Mouse (Mus musculus) cerebellum, postnatal 10 days (tissue): ENCODE measurements around the gene Nck1.

ENCODE experiments used
- DNase-seq, 2 experiments: peaks; one replicate each; pipeline ENCODE4 v3.0.0; 2021; ENCODE audit warnings: mixed read lengths in 2 of 2

Nck1 gene

DNA sequence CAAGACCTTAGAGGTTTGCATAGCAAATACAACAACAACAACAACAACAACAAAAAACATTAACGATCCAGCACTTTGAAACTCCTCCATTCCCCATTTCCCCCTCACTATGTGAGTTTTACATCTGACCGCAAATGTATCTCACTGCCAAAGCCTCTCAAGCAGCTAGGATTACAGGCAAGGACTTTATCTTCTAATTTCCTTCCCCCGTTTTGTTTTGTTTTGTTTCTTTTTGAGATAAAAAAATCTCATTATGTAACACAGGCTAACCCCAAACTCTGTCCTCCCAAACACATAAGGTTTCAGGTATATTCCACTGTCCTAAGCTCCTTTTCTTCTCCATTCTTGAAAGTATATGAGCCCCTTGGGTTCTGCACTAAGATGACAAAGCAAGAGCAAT is 11.2 kb downstream of the Nck1 start:
- DNase-seq = no peak

DNA sequence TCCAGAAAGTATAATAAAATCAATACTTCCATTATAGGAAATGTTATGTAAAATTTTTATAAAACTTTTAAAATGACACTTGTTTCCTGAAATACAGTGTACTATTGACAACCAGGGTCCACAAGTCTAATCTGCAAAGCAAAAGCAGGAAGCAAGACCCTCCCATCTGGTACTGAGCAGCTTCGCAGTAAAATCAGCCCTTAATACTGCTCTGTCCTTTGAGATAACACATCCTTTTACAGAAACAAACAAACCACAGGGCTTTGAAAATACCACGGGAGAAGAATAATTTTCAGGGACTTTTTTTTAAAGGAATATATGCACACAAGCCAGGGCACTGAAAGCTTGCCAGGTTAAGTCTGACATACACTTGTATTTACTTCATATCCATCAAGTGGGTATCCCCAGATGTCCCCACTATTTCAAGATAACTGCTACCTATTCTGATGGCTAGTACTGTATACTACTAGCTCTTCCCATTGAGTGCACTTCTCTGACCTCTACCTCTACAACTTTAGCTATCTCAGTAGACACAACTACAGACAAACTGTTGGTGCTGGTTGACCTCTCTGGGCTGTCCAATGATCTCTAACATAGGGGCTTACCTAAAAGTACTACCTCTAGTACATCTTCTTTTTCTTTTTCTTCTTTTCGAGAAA is 13.0 kb downstream of the Nck1 start:
- no peak for DNase-seq

DNA sequence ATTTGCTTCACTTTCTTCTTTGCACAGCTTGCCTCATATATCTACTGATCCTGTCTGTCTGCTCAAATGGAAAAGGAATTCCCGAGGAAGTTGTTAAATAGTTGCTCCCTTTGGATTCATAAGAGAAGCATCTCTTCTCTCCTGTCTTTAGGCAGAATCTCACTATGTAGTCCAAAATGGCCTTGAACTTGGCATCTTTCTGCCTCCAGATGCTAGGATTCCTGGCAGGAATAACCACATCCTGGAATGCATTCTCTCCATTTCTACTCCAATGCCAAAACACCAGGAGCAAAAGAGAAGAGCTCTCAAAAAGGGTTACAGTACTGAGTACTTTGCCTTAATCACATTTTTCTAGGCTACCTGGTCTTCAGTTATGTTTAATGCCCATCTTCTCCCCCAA is 14.6 kb downstream of the Nck1 start:
- no peak for DNase-seq

DNA sequence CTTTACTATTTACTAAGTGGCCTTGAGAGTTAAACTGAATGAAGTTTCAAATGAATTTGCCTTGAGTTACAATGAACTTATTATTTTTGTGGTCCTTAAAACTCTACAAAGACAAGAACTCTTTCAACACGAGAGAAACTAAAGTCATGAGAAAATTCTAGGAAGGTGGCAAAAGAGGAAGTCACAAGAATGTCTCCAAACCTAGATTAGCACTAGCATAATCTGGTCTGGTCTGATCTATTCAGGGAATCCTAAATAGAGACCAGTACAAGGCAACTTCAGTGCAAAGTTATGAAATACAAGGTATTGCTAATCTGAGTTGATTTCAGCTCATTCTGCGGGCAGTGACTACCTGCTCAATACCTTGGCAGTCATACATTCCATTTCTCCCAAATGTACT is 20.7 kb downstream of the Nck1 start:
- no peak for DNase-seq

DNA sequence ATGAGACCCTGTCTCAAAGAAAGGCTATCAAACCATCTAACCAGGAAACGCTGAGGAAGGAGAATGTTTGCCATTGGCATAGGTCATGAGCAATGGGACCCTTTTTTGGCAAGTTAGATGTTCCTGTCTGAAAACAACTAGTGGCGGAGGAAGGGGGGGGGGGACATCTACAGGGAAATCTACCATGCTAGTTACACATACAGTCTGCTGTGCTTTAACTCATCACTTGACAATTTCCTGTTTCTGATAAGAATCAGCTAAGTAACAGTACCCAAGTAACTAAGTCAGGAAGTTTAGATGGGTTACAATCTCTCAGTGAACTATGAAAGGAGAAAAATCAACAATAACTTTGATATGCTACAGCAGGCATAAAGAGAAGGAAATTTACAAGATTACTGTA is 23.9 kb downstream of the Nck1 start:
- DNase-seq = no peak

DNA sequence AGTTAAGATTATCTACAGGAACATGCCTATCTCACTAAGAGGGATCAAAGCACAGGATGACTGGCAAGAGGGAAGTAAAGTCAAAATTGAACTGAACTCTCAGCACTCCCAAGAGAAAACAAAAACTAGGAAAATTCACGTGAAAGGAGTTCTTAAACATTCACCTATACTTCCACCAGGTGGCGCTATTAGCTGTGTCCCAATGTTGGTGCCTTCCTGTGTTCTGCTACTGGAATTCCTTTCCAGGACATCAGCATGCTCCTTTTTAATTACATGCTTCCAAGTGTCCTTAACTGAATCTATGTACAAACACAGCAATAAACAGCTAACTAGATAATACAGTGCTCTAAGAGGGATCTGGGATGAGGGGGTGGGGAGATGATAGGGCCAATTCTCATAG is 25.3 kb downstream of the Nck1 start:
- peak; percentile 75 to 84 for DNase-seq

DNA sequence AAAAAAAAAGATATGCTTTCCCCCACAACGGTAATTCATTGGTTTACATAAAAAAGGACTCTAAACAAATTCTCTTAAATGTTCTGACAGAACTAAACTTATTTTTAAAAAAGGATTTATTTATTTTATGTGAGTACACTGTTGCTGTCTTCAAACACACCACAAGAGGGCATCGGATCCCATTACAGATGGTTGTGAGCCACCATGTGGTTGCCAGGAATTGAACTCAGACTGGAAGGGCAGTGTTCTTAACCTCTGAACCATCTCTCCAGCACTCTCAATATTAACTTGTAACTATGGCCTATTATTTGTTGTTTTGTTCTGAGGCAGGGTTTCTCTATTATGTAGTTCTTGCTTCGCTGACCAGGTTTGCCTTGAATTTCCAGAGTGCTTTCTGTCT is 25.9 kb downstream of the Nck1 start:
- DNase-seq = peak; percentile 33 to 39

DNA sequence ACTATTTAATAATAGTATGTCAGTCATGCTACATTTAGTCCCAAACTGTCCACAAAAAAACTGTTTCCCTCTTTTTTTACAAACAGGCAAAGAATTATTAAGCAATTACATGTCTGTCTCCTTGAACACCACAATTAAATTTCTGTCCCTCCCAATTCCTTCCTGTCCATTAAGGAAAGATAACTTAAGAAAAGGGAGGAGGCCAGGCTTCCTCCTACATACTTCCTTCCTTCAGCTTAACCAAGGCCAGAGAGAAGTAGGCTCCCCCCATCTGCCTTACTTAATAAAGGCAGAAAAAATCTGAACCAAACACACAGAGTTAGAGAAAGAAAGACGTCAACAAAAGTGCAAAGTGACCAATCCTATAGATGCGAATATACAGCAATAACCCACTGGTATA is 38.4 kb downstream of the Nck1 start:
- no peak for DNase-seq

DNA sequence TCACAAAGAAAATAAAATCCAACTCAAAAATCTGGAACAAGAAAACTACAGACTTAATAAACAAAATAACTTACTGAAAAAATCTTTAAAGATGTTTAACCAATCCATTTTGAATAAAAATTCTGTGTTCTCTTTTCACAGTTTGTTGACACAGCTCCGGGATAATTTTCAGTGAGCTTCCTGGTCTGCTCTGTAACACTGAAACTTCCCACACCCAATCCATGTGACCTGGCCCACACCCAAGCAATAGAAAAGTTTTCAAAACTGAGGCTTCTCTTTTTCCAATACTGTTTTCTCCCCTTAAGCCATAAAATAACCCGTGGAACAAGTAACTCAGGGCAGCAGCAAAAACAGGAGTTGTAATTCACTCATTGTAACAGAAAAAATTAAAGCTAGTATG is 39.3 kb downstream of the Nck1 start:
- no peak for DNase-seq

DNA sequence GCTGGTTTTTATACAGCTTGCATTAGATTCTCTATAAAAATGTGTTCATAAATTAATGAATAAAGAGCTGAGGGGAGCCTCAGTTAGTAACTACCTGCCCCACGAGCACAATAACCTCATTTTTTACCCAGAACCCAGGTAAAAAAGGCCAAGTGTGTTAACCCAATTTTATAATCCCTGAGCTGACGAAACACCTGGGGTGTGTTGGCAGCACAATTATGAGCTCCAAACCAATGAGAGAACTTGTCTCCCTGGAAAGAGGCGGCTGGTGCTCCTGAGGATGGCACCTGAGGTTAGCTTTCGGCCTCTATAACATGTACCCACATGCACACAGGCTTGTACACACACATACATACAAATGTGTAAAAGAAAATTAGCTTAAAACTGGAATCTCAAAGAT is 40.4 kb downstream of the Nck1 start:
- no peak for DNase-seq

DNA sequence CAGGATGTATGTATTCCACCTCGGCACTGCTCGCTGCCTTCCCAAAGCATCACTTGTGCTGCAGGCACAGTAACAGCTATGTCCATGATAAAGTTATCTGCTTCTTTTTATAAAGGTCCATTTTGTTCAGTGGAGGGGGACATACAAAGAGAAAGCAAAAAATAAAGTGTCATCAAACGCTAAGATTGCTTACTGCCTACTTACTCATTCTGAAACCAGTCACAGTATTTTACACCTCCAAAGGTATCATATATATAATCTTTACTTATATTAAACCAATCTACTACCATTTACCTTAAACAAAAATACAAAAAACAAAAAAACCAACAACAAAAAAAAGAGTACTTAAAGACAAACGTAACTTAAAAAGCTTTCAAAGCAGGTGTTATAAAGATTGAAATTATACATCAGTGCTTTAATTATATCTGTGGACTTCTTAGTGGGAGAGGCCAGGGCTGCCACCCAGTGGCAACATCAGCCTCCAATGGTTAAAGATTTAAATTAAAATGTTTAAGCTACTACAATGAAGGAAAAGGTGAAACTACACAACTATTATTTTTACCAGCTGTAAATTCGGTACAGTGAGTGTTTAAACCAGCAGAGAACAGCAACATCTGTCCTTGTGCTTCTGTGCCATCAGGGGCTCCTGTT is 52.2 kb downstream of the Nck1 start:
- DNase-seq = no peak

DNA sequence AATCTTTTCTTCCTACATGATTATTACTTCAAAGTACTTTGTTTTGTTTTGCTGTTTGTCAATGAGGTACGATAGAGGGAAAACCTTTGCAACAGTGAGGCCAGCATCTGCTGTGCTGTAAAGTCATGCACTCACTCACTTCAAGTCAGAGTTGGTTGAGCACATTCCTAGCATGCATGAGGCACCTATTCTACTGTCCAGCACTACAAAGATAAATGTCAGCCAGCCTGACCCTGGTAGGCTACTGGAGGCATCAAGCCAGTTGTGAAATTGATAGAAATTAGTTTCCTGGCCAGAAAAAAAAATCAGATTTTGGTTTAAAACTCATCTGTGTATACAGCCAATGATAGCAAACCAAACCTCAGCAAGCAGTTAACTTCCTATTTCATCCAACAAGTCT is 54.5 kb downstream of the Nck1 start:
- DNase-seq = no peak

DNA sequence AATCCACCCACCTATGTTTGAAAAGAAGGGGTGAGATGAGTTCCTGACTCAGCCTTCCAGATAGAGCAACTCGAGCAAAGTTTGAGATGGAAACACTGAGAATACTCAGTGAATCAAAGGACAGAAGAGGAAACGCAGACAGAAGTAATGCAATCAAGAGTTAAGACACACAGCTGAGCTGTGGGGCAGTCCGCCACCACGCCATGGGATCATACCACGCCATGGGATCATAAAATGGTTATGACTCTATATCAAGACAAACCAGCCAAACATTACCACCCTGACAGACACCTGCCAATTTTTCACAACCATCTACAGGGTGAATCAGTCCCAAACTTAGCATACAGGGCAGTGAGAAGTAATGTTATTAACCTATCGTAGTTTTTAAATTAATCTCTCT is 57.0 kb downstream of the Nck1 start:
- DNase-seq = no peak

DNA sequence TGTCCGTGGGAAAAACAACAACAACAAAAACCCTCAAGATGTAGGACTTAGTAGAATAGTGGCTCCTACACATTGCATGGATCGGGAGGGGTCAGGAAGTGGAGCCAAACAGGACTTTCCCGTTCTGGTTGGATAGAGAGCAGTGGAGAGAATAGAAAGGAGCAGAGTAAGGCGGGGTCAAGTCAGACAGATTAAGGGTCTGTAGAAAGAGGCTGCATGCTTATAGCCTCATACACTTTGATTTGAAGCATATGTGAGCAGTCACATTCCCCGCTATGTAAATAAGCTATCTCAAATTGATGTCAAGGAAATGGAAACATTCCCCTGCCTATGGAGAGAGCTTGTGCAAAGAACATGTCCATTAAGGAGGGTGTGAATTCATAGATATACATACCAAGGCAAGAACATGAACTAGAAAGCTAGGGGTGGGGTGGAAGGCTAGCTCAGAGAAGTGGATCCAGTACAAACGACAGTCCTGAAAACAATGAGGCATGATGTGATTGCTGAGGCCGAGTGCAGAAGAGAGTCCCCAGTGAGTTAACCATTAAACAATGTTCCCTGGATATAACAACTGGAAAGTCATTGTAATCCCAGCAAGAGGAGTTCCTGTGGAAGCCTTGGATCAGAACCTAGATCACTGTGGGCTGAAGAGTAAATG is 57.7 kb downstream of the Nck1 start:
- DNase-seq = no peak

DNA sequence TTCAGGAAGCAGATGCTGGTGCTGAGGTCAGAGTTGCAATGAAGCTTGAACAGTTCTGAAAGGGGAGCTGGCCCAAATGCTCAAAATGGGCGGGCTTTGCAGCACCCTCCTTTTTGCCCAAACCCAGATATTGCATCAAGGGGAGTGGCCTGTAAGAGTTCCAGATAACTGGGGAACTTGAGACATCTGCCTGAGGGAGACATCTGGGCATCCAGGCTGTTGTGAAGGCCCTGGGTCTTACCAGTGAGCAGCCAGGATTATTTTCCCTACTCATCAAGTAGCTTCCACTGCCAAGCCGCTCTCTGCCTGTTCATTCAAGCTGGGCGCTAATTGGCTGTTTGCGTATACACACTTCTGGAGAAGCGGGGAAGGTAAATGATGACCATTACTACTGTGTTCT is 59.5 kb downstream of the Nck1 start, which contains the start of gene Il20rb:
TSS of gene Il20rb (minus strand) at position 358 of the 400 bp plus-strand sequence.
- DNase-seq = no peak

DNA sequence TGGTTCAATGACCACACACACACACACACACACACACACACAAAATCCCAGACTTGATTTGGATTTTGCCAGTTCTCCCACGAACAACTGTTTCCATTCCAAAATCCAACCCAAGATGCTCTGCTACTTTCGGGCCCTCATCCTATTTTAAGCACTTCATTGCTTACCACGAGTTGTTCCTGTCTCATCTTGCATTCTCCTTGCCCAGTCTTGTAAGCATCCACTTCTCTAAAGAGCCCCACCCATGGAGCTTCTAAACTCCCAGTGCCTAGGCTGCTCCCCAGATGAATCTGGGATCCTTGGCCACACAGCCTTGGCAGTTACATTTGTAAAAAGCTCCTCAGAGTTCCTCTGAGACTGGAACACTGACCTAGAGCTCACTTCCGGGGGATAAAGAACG is 62.6 kb downstream of the Nck1 start:
- DNase-seq = no peak

DNA sequence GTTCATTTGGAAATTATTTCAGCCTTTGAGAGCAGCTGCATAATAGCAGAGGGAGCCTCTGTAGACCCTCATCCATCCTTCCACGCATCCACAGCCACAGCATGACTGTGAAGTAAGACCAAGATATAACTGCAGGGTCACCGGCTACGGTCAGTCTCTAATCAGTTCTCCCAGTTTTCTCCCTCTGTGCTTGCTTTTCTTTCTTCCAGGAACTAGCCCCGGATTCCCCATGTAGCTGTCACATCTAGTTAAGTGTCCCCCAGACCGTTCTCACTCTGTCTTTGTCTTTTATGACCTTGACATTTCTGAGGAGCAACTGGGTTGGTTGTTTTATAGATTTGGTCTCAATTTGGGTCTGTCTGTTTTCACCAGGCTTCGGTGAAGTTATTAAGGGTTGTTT is 64.3 kb downstream of the Nck1 start:
- no peak for DNase-seq

DNA sequence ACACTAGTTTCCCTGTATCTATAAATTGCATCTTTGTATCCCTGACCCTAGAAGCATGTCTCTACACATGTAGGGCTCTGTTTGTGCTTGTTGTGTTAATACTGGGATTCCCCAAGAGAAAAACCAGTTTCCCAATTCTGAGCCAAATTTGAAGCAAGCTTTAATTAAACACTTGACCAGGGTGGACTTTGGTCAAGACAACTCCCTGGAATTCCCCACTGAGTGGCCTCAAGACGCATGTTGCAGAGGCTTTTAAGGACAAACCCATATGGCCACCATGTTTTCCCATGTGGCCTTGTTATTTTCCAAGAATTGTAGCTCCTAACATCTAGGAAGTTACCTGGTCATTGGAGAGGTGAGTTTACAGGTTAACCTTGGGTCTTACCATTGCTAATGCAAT is 71.9 kb downstream of the Nck1 start:
- no peak for DNase-seq

DNA sequence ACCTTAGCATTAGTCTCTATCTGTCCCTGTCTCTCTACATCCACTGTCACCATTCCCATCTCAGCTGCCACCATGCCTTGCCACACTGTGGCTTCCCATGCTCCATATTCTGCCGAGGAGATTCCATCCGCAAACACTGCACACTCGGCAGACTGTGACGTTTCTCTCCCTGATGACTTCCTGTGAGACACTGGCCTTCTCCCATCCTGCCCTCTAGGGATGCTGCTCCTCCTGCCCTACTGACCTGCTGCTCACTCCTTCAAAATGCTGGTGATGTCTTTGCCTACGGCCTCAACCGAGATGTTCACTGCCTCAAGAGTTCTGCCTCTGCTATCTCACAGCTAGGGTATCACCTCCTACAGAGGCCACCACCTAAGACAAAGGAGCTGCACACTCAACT is 72.6 kb downstream of the Nck1 start:
- no peak for DNase-seq

DNA sequence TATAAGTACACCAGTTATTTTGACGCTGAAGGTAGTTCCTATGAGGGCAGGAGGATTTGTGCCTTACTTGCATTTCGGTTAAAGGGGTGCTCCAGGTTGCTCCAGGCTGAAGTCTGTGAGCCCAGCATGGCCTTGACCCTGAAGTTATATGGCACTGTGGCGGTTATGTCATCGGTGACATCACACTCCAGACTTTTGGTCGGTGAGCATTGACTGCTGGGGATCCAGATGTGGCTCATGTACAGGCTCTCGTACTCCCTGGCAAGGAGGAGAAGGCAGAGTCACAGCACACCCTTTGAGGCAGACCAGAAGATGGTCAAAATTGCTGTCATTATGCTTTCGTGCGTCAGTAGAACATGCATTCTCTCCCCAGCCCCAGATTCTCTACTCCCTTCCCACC is 73.0 kb downstream of the Nck1 start:
- DNase-seq = no peak

DNA sequence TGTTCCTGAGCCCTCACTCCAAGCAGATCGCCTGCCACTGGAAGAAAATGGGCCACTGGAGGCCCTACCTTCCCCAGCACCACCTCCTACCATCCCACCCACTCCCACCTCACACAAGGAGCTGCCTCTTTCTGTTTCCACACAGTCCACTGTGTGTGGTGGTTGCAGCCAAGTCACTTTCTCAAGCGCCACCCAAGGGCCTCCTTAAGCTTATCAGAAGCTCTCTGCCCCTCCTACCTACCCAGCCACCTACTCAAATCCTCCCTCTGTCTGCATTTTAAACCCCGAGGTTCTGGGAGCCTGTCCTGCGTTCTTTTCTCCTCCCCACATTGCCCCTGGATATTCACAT is 74.4 kb downstream of the Nck1 start:
- peak in 1 of 2 experiments; percentile 46 for DNase-seq

DNA sequence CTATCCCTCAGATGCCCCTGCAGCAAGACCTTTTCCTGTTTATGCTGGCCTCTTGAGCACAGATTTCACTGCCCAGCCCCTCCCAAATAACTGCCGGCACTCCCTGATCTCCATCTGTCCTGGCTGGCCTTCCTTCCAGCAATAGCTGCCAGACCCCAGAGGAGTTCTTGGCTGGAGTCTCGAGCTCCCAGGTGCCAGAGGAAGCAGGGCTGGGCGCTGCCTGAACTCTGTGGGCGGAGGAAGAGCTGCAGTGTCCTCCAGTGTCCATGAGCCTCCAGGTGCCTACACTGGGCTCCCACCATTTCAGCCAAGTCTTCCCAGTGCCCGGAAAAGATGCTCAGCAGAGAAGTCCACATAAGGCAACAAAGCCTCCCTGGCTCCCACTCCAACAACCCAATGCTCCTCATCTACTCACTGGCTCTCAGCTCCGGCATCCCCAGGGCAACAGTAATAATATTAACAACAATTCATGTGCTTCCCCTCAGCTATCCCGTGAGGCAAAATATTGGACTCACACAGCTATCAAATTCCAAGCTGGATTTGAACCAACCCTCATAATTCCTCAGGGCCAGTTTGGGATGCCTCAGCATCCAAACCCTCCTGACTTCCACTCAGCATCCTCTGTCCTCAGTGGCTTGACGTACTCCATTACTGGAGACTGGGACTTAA is 74.9 kb downstream of the Nck1 start:
- DNase-seq = peak; percentile 97 to 98

DNA sequence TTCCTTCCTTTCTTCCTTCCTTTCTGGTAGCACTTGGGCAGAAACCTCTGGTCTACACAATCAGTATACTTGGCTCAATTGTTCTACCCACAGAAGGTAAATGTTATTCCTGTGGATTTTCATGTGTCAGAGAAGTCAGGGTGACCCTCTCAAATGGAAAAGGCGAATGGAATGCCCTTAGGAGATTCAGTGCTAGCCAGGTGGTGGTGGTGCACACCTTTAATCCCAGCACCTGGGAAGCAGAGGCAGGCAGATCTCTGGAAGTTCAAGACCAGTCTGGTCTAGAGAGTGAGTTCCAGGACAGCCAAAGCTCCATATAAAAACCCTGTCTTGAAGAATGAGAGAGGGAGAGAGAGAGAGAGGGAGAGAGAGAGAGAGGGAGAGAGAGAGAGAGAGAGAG is 75.7 kb downstream of the Nck1 start:
- no peak for DNase-seq

DNA sequence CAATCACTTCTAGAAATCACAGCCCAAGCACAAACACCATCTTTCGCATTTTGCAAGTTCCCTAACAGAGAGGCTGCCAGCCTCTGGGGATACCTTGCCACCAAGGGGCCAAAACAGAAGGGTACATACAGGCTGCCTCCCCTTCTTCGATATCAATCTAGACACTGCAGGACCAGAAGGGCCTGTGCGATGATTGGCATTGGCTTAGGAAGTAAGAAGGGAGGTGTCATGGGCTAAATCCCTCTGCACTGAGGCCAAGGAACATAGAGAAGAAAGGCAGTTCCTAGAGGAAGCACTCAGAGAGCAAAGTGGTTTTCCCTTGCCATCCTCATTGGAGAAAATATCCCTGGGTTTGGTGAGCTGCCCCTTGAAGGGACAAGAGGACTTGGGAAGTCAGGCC is 76.3 kb downstream of the Nck1 start:
- DNase-seq = peak; percentile 60 to 63
